Mouse (Mus musculus): ENCODE data around the gene Aim2.

DNA sequence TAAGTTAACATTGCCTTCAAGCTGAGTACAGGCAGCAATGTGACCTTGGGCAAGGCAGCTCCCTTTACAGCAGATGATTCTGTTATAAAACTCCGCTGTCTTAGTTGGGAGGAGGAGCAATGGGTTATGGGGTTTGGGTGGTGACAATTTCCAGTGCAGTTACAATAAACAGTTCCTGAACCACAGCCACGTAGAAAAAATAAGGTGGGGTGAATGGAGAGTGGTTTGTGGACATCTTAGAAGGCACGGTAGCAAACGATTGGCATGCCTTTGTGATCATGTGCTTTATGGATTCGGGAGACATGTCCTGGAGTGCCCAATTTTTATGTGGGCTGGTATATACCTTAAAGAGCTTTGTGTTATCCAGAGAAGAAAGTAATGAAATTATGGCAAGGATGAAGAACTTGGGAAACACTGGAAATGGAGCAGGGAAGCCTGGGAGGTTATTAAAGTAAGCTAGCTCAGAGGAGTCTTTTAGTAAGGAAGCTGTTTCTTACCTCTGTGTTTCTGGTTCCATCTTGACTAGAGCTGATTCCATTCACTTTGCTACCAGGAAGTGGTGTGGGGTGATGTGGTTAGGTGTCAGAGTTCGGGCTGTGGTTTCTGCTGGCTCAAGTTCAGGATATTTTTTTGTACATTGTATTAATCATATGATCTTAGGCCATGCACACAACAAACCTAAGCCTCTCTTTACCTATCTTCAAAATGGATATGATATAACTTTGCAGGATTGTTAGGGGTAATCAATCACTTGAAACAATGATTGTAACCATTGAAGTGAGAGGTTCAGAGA, 86.7 kb downstream of the Aim2 start:
- TF ChIP-seq CTCF (IDR thresholded peaks at IDR 0.05) (no peak), EP300 (IDR thresholded peaks at IDR 0.05; ENCODE audit: insufficient read depth, low read depth, low read length) (no peak), POLR2A (IDR thresholded peaks at IDR 0.05; ENCODE audit: insufficient read depth, low read depth, low read length) (no peak)

Data from heart, adult 2 months (tissue).